Mouse (Mus musculus): ENCODE results near the gene Gm30302. TPM values are rescaled to one million over a fixed set of nuclear protein-coding genes. Genes with fewer than 3 reads are reported as not detected.

Gm30302 gene
- not detected for polyA plus RNA-seq (2014; fragmentation: Illumina TruSeq; extraction: RNeasy Lipid Tissue Mini Kit (QIAGEN cat#74804); ENCODE audit: low read depth, low replicate concordance)

DNA sequence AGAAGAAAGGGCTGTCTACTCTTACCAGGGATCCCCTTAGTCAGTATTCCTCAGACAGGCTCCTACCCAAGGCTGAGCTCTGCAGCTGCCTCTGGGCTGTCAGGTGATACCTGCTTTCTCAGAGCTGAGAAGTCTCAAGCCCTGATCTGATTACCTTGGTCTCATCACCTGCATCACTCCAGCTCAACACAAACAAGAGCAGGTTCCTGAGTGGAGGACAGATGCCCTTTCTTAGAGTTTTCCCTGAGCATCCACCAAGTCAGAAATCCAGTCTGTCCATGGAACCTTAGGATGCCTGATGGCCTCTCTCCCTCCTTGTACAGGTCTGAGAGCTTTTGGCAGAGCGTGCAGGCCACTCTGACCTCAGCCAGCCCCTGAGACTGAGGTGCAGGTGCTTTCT is at the start of gene Gm30302:
Gm30302 (minus strand) TSS at position 101 of the 400 bp plus-strand sequence.

Other genes with a start within 250 kb of the Gm30302 start
- gene Omd, start 216.5 kb downstream of the Gm30302 start, polyA plus RNA-seq (2014; fragmentation: Illumina TruSeq; extraction: RNeasy Lipid Tissue Mini Kit (QIAGEN cat#74804); ENCODE audit: low read depth, low replicate concordance) = 2.2 TPM
- gene Ogn, start 191.0 kb downstream of the Gm30302 start, polyA plus RNA-seq (2014; fragmentation: Illumina TruSeq; extraction: RNeasy Lipid Tissue Mini Kit (QIAGEN cat#74804); ENCODE audit: low read depth, low replicate concordance) = 8.5 TPM
- gene Cenpp, start 146.2 kb downstream of the Gm30302 start, polyA plus RNA-seq (2014; fragmentation: Illumina TruSeq; extraction: RNeasy Lipid Tissue Mini Kit (QIAGEN cat#74804); ENCODE audit: low read depth, low replicate concordance) = 1.2 TPM
- gene Nol8, start 145.9 kb downstream of the Gm30302 start, polyA plus RNA-seq (2014; fragmentation: Illumina TruSeq; extraction: RNeasy Lipid Tissue Mini Kit (QIAGEN cat#74804); ENCODE audit: low read depth, low replicate concordance) = 13.7 TPM
- gene Iars, start 116.9 kb downstream of the Gm30302 start, polyA plus RNA-seq (2014; fragmentation: Illumina TruSeq; extraction: RNeasy Lipid Tissue Mini Kit (QIAGEN cat#74804); ENCODE audit: low read depth, low replicate concordance) = 20.6 TPM

All from liver, adult 10 weeks (tissue).